Mouse (Mus musculus): ENCODE data around the gene Hs1bp3. TPM values are rescaled to one million over a fixed set of nuclear protein-coding genes. Genes with fewer than 3 reads are reported as not detected.

Hs1bp3 gene
- polyA plus RNA-seq, 2 experiments, result 12.6 to 16.7 TPM

GRCm38 (mm10) chr12:8316541-8316940 is 3.3 kb downstream of the Hs1bp3 start:
- H3K27ac ChIP-seq (replicated peaks; ENCODE audit: low read depth, low read length), result no peak overlapping the region
- 96% methylated on average over 5 of the region's 5 CpGs for WGBS
- no peak overlapping the region for H3K4me3 ChIP-seq (replicated peaks; ENCODE audit: low read length)
- no peak overlapping the region for H3K9ac ChIP-seq (ENCODE audit: low read depth, low read length, severe bottlenecking)
- peaks cover 6% of the 10 kb centered on the region; the same call in 1 of the 2 replicates for H3K4me1 ChIP-seq (ENCODE audit: control insufficient read depth, insufficient read depth, low read length)
- H3K9me3 ChIP-seq (ENCODE audit: control insufficient read depth, low read length), result no peaks in the 10 kb centered on the region
- DNase-seq (ENCODE audit: low spot score) (no peak), ATAC-seq (ENCODE audit: low FRiP score, low read depth) (no peak)
- no peaks in the 10 kb centered on the region for H3K27me3 ChIP-seq (ENCODE audit: control insufficient read depth, insufficient read depth, low read length)
- H3K36me3 ChIP-seq (ENCODE audit: control insufficient read depth, insufficient read depth, low read length), result peaks cover 31% of the 10 kb centered on the region
- no peak overlapping the region for H3K4me2 ChIP-seq (replicated peaks; ENCODE audit: low read depth, low read length, severe bottlenecking)
- TF ChIP-seq POLR2A (IDR thresholded peaks at IDR 0.05; ENCODE audit: borderline replicate concordance, extremely low read depth, insufficient read depth, insufficient read length), result no peak

GRCm38 (mm10) chr12:8320084-8320713 is 7.0 kb downstream of the Hs1bp3 start:
- Histone ChIP-seq H3K9ac (ENCODE audit: low read depth, low read length, severe bottlenecking) (no peak overlapping the region), H3K27me3 (ENCODE audit: control insufficient read depth, insufficient read depth, low read length) (no peaks in the 10 kb centered on the region)
- DNase-seq (ENCODE audit: low spot score), result peak; percentile 72

GRCm38 (mm10) chr12:8321506-8321905 is 8.3 kb downstream of the Hs1bp3 start:
- Histone ChIP-seq H3K27me3 (ENCODE audit: control insufficient read depth, insufficient read depth, low read length) (no peaks in the 10 kb centered on the region), H3K36me3 (ENCODE audit: control insufficient read depth, insufficient read depth, low read length) (peaks cover 49% of the 10 kb centered on the region), H3K27ac (replicated peaks; ENCODE audit: low read depth, low read length) (no peak overlapping the region), H3K4me2 (replicated peaks; ENCODE audit: low read depth, low read length, severe bottlenecking) (no peak overlapping the region), H3K4me3 (replicated peaks; ENCODE audit: low read length) (no peak overlapping the region), H3K4me1 (ENCODE audit: control insufficient read depth, insufficient read depth, low read length) (0 out of 2 replicates have a peak, but pooled peaks cover 2% of the 10 kb centered on the region), H3K9me3 (ENCODE audit: control insufficient read depth, low read length) (no peaks in the 10 kb centered on the region), H3K9ac (ENCODE audit: low read depth, low read length, severe bottlenecking) (no peak overlapping the region)
- no peak for TF ChIP-seq POLR2A (IDR thresholded peaks at IDR 0.05; ENCODE audit: borderline replicate concordance, extremely low read depth, insufficient read depth, insufficient read length)
- ATAC-seq (ENCODE audit: low FRiP score, low read depth) (no peak), DNase-seq (ENCODE audit: low spot score) (no peak)
- WGBS, result 94% methylated on average over 10 of the region's 10 CpGs

More at GRCm38 (mm10) chr12:8320084-8320713, 7.0 kb downstream of the Hs1bp3 start:
- TF ChIP-seq POLR2A (IDR thresholded peaks at IDR 0.05; ENCODE audit: borderline replicate concordance, extremely low read depth, insufficient read depth, insufficient read length), result no peak
- H3K36me3 ChIP-seq (ENCODE audit: control insufficient read depth, insufficient read depth, low read length), result peaks cover 45% of the 10 kb centered on the region
- peak; percentile 45; the same call in 1 of the 2 replicates for ATAC-seq (ENCODE audit: low FRiP score, low read depth)
- no peaks in the 10 kb centered on the region for H3K9me3 ChIP-seq (ENCODE audit: control insufficient read depth, low read length)
- 0 out of 2 replicates have a peak, but pooled peaks cover 2% of the 10 kb centered on the region for H3K4me1 ChIP-seq (ENCODE audit: control insufficient read depth, insufficient read depth, low read length)
- H3K4me2 ChIP-seq (replicated peaks; ENCODE audit: low read depth, low read length, severe bottlenecking), result no peak overlapping the region
- no peak overlapping the region for H3K4me3 ChIP-seq (replicated peaks; ENCODE audit: low read length)
- 46% methylated on average over 5 of the region's 5 CpGs for WGBS
- no peak overlapping the region for H3K27ac ChIP-seq (replicated peaks; ENCODE audit: low read depth, low read length)

- DNase-seq (ENCODE audit: low spot score) (no peak), ATAC-seq (ENCODE audit: low FRiP score, low read depth) (no peak)
- H3K36me3 ChIP-seq (ENCODE audit: control insufficient read depth, insufficient read depth, low read length), result peaks cover 36% of the 10 kb centered on the region
- no peak overlapping the region for H3K9ac ChIP-seq (ENCODE audit: low read depth, low read length, severe bottlenecking)
- H3K9me3 ChIP-seq (ENCODE audit: control insufficient read depth, low read length), result no peaks in the 10 kb centered on the region
- TF ChIP-seq POLR2A (IDR thresholded peaks at IDR 0.05; ENCODE audit: borderline replicate concordance, extremely low read depth, insufficient read depth, insufficient read length), result no peak
- 80% methylated on average over 10 of the region's 10 CpGs for WGBS
- H3K4me1 ChIP-seq (ENCODE audit: control insufficient read depth, insufficient read depth, low read length), result peaks cover 11% of the 10 kb centered on the region; the same call in 1 of the 2 replicates
- no peaks in the 10 kb centered on the region for H3K27me3 ChIP-seq (ENCODE audit: control insufficient read depth, insufficient read depth, low read length)
- H3K4me3 ChIP-seq (replicated peaks; ENCODE audit: low read length), result no peak overlapping the region
- no peak overlapping the region for H3K27ac ChIP-seq (replicated peaks; ENCODE audit: low read depth, low read length)
- H3K4me2 ChIP-seq (replicated peaks; ENCODE audit: low read depth, low read length, severe bottlenecking), result no peak overlapping the region
Observed at GRCm38 (mm10) chr12:8324086-8324485, 10.9 kb downstream of the Hs1bp3 start.

- WGBS, result 91% methylated on average over 12 of the region's 13 CpGs
- Histone ChIP-seq H3K4me1 (ENCODE audit: control insufficient read depth, insufficient read depth, low read length) (peaks cover 9% of the 10 kb centered on the region; the same call in 1 of the 2 replicates), H3K4me2 (replicated peaks; ENCODE audit: low read depth, low read length, severe bottlenecking) (no peak overlapping the region), H3K36me3 (ENCODE audit: control insufficient read depth, insufficient read depth, low read length) (peaks cover 35% of the 10 kb centered on the region), H3K9ac (ENCODE audit: low read depth, low read length, severe bottlenecking) (no peak overlapping the region), H3K27me3 (ENCODE audit: control insufficient read depth, insufficient read depth, low read length) (no peaks in the 10 kb centered on the region), H3K9me3 (ENCODE audit: control insufficient read depth, low read length) (no peaks in the 10 kb centered on the region), H3K27ac (replicated peaks; ENCODE audit: low read depth, low read length) (no peak overlapping the region), H3K4me3 (replicated peaks; ENCODE audit: low read length) (no peak overlapping the region)
- no peak for TF ChIP-seq POLR2A (IDR thresholded peaks at IDR 0.05; ENCODE audit: borderline replicate concordance, extremely low read depth, insufficient read depth, insufficient read length)
- DNase-seq (ENCODE audit: low spot score) (no peak), ATAC-seq (ENCODE audit: low FRiP score, low read depth) (no peak)
Observed at GRCm38 (mm10) chr12:8325245-8325942, 12.2 kb downstream of the Hs1bp3 start.

All from limb, embryonic 14.5 days (tissue).